Mouse (Mus musculus): ENCODE results near the gene Uso1.

- TF ChIP-seq POLR2A (IDR thresholded peaks at IDR 0.05; ENCODE audit: low read depth, low read length) (no peak), CTCF (conservative IDR thresholded peaks at IDR 0.05; ENCODE audit: insufficient read depth, insufficient read length, low read depth, low read length) (no peak)
These were observed 107.7 kb downstream of the Uso1 start for GRCm38 (mm10) chr5:92245483-92245882.
